Mouse (Mus musculus): ENCODE results near the gene Hnrnpa2b1.

The Hnrnpa2b1 gene

GRCm38 (mm10) chr6:51479136-51479731, 9.5 kb upstream of the Hnrnpa2b1 start:
- TF ChIP-seq GATA4 (IDR thresholded peaks at IDR 0.05; ENCODE audit: insufficient replicate concordance, low read length), result no peak

DNA sequence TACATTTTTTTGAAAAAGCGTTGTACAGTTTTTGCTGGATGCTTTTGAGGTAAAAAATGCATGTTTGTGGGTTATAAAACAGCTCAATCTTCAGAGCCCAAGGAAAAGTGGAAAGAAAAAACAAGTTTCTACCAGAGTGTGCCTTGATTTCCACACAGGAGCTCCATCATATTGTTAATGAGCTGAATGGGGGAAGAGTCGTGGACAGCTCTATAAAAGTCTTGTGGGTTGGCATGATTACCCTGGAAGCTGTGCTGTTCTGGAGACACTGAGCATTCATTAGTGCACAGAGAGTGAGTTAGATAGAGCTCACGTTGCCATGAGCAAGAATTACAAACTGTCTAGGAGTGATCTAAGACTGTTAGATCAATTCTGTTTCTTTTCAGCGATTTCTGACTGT, 2.5 kb upstream of the Hnrnpa2b1 start:
- no peak for TF ChIP-seq GATA4 (IDR thresholded peaks at IDR 0.05; ENCODE audit: insufficient replicate concordance, low read length)

GRCm38 (mm10) chr6:51471782-51472181, 2.1 kb upstream of the Hnrnpa2b1 start:
- TF ChIP-seq GATA4 (IDR thresholded peaks at IDR 0.05; ENCODE audit: insufficient replicate concordance, low read length), result no peak

DNA sequence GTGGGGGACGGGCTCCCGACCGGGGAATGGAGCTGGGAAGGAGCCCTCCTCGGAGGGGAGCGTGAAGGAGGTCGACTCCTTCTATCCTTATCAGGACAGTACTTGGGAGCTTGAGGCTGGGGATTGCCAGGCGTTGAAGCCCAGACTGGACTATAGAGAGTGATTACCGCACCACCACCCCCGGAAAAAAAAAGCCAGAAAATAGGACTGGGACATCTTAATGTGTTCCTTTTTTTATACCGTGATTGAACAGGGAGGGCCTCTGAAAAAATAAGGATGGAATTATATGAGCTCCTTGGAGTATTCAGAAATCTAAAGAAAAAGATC, 1.4 kb upstream of the Hnrnpa2b1 start:
- TF ChIP-seq GATA4 (IDR thresholded peaks at IDR 0.05; ENCODE audit: insufficient replicate concordance, low read length), result no peak

- TF ChIP-seq GATA4 (IDR thresholded peaks at IDR 0.05; ENCODE audit: insufficient replicate concordance, low read length), result peak; percentile 14; the same call in 1 of the 2 replicates
Observed at GRCm38 (mm10) chr6:51470311-51471178, 851 bp upstream of the Hnrnpa2b1 start, which contains the start of gene Cbx3. Gene Cbx3, plus strand, starts transcription at chr6:51470360.

DNA sequence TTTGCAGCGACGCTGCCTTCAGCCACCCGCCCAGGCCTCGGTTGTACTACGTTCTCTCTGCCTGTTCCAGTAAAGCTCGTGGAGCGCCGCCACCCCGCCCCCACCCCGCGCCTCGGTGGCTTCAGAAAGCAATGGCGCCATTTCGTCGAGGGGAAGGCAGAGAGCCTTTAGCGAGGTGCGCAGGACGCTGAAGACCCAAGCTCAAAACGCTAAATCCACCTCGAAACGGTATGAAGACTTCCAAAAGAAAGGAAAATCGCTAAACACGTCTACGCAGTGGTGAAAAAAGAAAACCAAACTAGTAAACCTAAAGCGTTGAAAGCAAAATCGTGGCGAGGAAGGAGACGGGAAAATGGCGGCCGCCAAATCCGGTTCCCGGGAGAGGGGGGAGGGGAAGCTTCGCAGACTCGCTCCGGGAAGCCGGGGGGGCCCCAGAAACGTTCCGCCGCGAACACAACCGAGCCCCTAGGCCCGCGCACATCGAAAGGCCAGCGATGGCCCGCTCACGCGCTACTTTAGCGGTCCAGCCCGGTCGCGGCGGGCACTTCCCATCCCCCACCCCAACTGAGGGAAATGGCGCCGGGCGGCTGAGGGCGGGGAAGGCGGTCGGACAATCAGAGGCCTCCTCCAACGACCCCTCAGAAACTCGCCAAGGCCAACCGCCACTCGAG, 668 bp downstream of the Hnrnpa2b1 start:
- TF ChIP-seq GATA4 (IDR thresholded peaks at IDR 0.05; ENCODE audit: insufficient replicate concordance, low read length), result no peak; the same call in 1 of the 2 replicates

DNA sequence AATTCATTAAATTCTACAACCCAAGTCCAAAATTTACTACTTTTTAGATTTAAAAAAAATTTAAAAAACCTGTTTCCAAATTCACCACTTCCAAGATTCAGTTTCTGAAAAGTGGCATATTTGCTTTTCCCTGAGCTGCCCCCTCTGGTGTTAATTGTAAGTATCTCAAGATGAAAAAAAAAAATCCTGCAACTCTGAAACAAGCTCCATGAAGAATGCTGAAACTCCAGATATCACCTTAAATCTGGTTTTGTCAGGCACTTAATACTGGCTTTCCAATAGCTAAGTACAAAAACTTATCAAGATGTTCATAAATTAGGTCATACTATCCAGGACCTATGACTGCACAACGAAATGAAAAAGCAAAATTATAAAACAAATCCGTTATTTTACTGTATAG, 2.0 kb downstream of the Hnrnpa2b1 start:
- TF ChIP-seq GATA4 (IDR thresholded peaks at IDR 0.05; ENCODE audit: insufficient replicate concordance, low read length), result no peak

- no peak for TF ChIP-seq GATA4 (IDR thresholded peaks at IDR 0.05; ENCODE audit: insufficient replicate concordance, low read length)
Observed at GRCm38 (mm10) chr6:51460363-51460762, 9.3 kb downstream of the Hnrnpa2b1 start.

DNA sequence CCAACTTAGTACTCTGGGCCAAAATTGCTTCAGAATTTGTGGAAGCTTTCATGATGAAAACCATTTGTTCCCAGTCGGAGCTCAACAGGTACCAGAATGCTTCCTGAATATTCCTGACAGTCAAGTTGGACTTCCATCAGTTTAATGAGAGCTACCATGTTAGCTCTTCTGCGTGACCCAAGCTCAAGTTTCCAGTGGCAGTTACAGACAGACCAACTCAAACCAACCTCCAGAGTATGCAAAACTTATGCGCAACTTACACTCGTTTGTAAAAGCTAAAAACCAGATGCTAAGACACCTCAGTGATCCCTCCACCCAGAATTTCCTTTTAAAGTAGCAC, 9.7 kb downstream of the Hnrnpa2b1 start:
- no peak for TF ChIP-seq GATA4 (IDR thresholded peaks at IDR 0.05; ENCODE audit: insufficient replicate concordance, low read length)

- no peak for TF ChIP-seq GATA4 (IDR thresholded peaks at IDR 0.05; ENCODE audit: insufficient replicate concordance, low read length)
Observed at GRCm38 (mm10) chr6:51459313-51460020, 10.2 kb downstream of the Hnrnpa2b1 start.

DNA sequence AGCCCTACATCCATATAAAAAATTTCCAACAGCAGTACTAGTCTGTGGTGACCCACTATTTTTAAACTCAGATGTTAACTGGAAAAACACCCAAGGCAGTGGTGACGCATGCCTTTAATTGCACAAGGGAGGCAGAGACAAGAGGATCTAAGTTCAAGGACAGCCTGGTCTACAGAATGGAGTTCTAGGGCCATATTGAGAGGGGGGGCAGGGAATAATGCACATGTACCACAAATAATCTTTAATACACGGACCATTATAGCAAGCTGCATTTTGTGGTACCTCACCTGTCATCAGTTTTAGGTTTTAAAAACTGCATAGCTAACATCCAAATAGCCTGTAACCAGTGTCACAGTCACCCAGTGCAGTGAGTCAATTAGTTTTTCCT, 10.8 kb downstream of the Hnrnpa2b1 start:
- TF ChIP-seq GATA4 (IDR thresholded peaks at IDR 0.05; ENCODE audit: insufficient replicate concordance, low read length), result no peak

- no peak for TF ChIP-seq GATA4 (IDR thresholded peaks at IDR 0.05; ENCODE audit: insufficient replicate concordance, low read length)
Observed at GRCm38 (mm10) chr6:51457770-51458387, 11.8 kb downstream of the Hnrnpa2b1 start.

GRCm38 (mm10) chr6:51457283-51457682, 12.4 kb downstream of the Hnrnpa2b1 start:
- TF ChIP-seq GATA4 (IDR thresholded peaks at IDR 0.05; ENCODE audit: insufficient replicate concordance, low read length), result no peak

DNA sequence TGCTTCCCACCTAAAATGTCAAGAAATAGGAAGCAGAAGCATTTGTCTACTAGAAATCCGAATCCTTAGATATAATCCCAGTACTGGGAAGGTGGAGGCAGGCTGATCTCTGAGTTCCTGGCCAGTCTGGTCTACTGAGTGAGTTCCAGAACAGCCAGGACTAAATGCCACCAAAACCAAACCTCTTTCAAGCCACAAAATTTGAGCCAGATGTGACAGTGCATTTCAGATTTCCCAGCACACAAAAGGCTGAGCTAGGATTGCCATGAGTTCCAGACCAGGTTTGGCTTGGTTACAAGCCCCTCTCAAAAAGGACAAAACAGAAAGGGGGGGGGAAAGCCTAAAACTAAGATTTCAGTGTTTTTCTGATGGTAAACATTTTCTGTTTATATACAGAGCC, 13.5 kb downstream of the Hnrnpa2b1 start:
- TF ChIP-seq GATA4 (IDR thresholded peaks at IDR 0.05; ENCODE audit: insufficient replicate concordance, low read length), result no peak

DNA sequence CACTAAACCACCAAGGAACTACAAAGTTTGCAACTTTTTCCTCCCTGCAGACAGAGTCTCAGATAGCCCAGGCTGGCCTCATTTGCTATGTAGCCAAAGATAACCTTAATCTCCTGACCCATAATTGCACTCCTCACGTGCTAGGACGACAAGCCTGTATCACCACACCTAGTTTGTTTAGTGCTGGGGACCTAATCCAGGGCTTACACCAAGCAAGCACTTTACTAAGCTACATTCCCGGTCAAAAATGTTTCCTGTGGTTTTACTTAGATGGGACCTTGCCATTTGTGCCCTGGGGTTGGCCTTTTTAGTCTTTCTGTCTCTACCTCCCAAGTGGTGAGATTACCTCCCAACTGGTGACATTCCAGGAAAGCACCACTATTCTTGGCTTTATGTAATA, 14.7 kb downstream of the Hnrnpa2b1 start:
- no peak for TF ChIP-seq GATA4 (IDR thresholded peaks at IDR 0.05; ENCODE audit: insufficient replicate concordance, low read length)
